Comparison of ENCODE assay signal across 8 mouse cellular contexts in the genomic region with DNA sequence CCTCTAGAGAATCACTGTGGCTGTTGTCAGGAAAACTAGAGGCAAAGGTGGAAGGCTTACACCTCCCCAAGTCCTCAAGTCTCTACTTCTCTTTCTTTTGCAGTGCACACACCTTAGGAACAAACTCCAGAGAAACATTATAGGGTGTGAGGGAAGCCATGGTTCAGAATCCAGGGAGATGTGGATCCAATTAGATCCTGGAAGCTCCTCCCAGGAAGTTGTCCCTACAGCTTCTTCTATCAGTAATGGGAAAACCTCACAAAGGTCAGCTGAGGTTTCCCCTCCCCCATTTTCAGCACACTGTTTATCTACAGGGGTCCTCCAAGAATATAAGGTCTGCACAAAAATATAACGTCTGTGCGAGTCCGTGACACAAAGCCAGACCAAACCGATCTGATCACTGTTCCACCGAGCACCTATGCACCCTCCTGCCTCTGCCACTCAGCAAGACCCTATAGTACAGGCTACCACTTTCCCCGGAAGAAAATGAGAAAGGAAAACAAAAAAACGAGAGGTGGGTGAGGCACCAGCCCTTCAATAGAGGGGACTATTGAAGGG. TPM values are rescaled to one million over a fixed set of nuclear protein-coding genes. Genes with fewer than 3 reads are reported as not detected.
DNase-seq lines count a peak whose midpoint lies in the region; ATAC-seq and TF ChIP-seq lines count a peak whose summit lies in the region.

No protein-coding gene starts in this region.

- peak overlapping the region; percentile 97 for H3K9ac ChIP-seq in heart, embryonic 12.5 days
- H3K9ac ChIP-seq in embryonic facial prominence, embryonic 11.5 days (replicated peaks; ENCODE audit: low read length), result no peak overlapping the region; the same call in 1 of the 2 replicates
- peak overlapping the region; percentile 80; the same call in 1 of the 2 replicates for H3K9ac ChIP-seq in midbrain, postnatal 0 days (replicated peaks; ENCODE audit: low read length, poor library complexity, severe bottlenecking)

- 29% methylated on average over 7 of the region's 7 CpGs for WGBS in heart, embryonic 12.5 days
- WGBS in embryonic facial prominence, embryonic 11.5 days, result 43% methylated on average over 7 of the region's 7 CpGs
- WGBS in midbrain, postnatal 0 days, result 60% methylated on average over 7 of the region's 7 CpGs

- no peaks in the 10 kb centered on the region for H3K27me3 ChIP-seq in heart, embryonic 12.5 days (replicated peaks)
- no peaks in the 10 kb centered on the region for H3K27me3 ChIP-seq in embryonic facial prominence, embryonic 11.5 days (ENCODE audit: control insufficient read depth, insufficient read depth, low read length)
- H3K27me3 ChIP-seq in midbrain, postnatal 0 days (ENCODE audit: insufficient read depth, low read length), result no peaks in the 10 kb centered on the region

- no peak for TF ChIP-seq CTCF in midbrain, postnatal 0 days (IDR thresholded peaks at IDR 0.05)

- H3K27ac ChIP-seq in heart, embryonic 12.5 days (ENCODE audit: poor library complexity, severe bottlenecking), result peak overlapping the region; percentile 95
- no peak overlapping the region for H3K27ac ChIP-seq in embryonic facial prominence, embryonic 11.5 days (replicated peaks; ENCODE audit: low read depth, low read length)
- 0 out of 2 replicates have a peak overlapping the region, but pooled peaks have one; percentile 32 for H3K27ac ChIP-seq in midbrain, postnatal 0 days (ENCODE audit: low read depth, low read length)

- no peak for ATAC-seq in heart, embryonic 12.5 days (ENCODE audit: insufficient number of reproducible peaks, low FRiP score)
- ATAC-seq in embryonic facial prominence, embryonic 11.5 days (replicated peaks; ENCODE audit: insufficient number of reproducible peaks, low FRiP score, low TSS enrichment, low read depth), result 0 out of 2 replicates have a peak, but pooled peaks have one; percentile 3
- ATAC-seq in midbrain, postnatal 0 days (ENCODE audit: low FRiP score), result no peak

- peak overlapping the region; percentile 98 for H3K4me3 ChIP-seq in heart, embryonic 12.5 days
- H3K4me3 ChIP-seq in embryonic facial prominence, embryonic 11.5 days (ENCODE audit: low read depth, low read length), result peak overlapping the region; percentile 79
- peak overlapping the region; percentile 82 for H3K4me3 ChIP-seq in midbrain, postnatal 0 days (ENCODE audit: low read depth, low read length)

- H3K9me3 ChIP-seq in heart, embryonic 12.5 days (replicated peaks), result no peaks in the 10 kb centered on the region
- H3K9me3 ChIP-seq in embryonic facial prominence, embryonic 11.5 days (replicated peaks; ENCODE audit: control insufficient read depth, low read length), result no peaks in the 10 kb centered on the region
- H3K9me3 ChIP-seq in midbrain, postnatal 0 days (ENCODE audit: low read length), result no peaks in the 10 kb centered on the region

- no peak for DNase-seq in heart, postnatal 36 days
- no peak for DNase-seq in embryonic facial prominence, embryonic 11.5 days (ENCODE audit: low spot score)
- DNase-seq in induced T-regulatory cell, adult 2 months (ENCODE audit: low read depth), result peak; percentile 11
- DNase-seq in midbrain, postnatal 0 days (ENCODE audit: low spot score), result no peak
- no peak for DNase-seq in ovary, adult 18-20 months (ENCODE audit: low spot score)
- DNase-seq in adrenal gland, postnatal 14 days, result no peak
- DNase-seq in yolk sac, embryonic 10.5 days (ENCODE audit: low spot score), result no peak

- H3K36me3 ChIP-seq in heart, embryonic 12.5 days, result peaks cover 7% of the 10 kb centered on the region
- no peaks in the 10 kb centered on the region for H3K36me3 ChIP-seq in embryonic facial prominence, embryonic 11.5 days (replicated peaks; ENCODE audit: control insufficient read depth, insufficient read depth, low read depth, low read length)
- no peaks in the 10 kb centered on the region for H3K36me3 ChIP-seq in midbrain, postnatal 0 days (ENCODE audit: insufficient read depth, low read length)

- intact Hi-C loops in heart, postnatal 36 days (cut with DNase I), result no loop called here

- peak overlapping the region; percentile 96 for H3K4me2 ChIP-seq in heart, embryonic 12.5 days
- peak overlapping the region; percentile 96 for H3K4me2 ChIP-seq in embryonic facial prominence, embryonic 11.5 days (ENCODE audit: low read depth, low read length)
- H3K4me2 ChIP-seq in midbrain, postnatal 0 days (ENCODE audit: low read depth, low read length, poor library complexity, severe bottlenecking), result peak overlapping the region; percentile 95

- H3K4me1 ChIP-seq in heart, embryonic 12.5 days (replicated peaks), result peaks cover 58% of the 10 kb centered on the region
- H3K4me1 ChIP-seq in embryonic facial prominence, embryonic 11.5 days (ENCODE audit: control insufficient read depth, insufficient read depth, low read length), result peaks cover 7% of the 10 kb centered on the region
- H3K4me1 ChIP-seq in midbrain, postnatal 0 days (ENCODE audit: insufficient read depth, low read length), result peaks cover 26% of the 10 kb centered on the region

RNA-seq across cellular contexts. Expression of a gene that starts 1.3 kb away (rescaled TPM):
- polyA plus RNA-seq in heart, embryonic 12.5 days (2016; fragmentation: Nextera tagmentation; extraction: Ambion mirVana), result 18.6 and 19.6 TPM in 2 replicates
- total RNA-seq in heart, postnatal 36 days (2021), result 1 to 10 TPM; 4.4 to 7.1 TPM
- polyA plus RNA-seq in embryonic facial prominence, embryonic 11.5 days (2014; fragmentation: Nextera tagmentation; extraction: Ambion mirVana), result 14.2 and 16.8 TPM in 2 replicates
- total RNA-seq in midbrain, postnatal 0 days (2014; rRNA removed), result 23.3 and 25.9 TPM in 2 replicates
- 6.9 and 7.4 TPM in 2 replicates for polyA plus RNA-seq in midbrain, postnatal 0 days (2015; fragmentation: Nextera tagmentation; extraction: Ambion mirVana)
- total RNA-seq in adrenal gland, postnatal 14 days (2021), result 28.7 and 31.7 TPM in 2 replicates

RNA-seq across cellular contexts. Expression of a gene that starts 1.4 kb away (rescaled TPM):
- polyA plus RNA-seq in heart, embryonic 12.5 days (2016; fragmentation: Nextera tagmentation; extraction: Ambion mirVana), result 51.0 and 58.3 TPM in 2 replicates
- total RNA-seq in heart, postnatal 36 days (2021), result 1 to 10 TPM; 5.4 to 9.9 TPM
- 44.4 and 49.9 TPM in 2 replicates for polyA plus RNA-seq in embryonic facial prominence, embryonic 11.5 days (2014; fragmentation: Nextera tagmentation; extraction: Ambion mirVana)
- total RNA-seq in midbrain, postnatal 0 days (2014; rRNA removed), result 24.0 and 58.3 TPM in 2 replicates
- 22.7 and 23.4 TPM in 2 replicates for polyA plus RNA-seq in midbrain, postnatal 0 days (2015; fragmentation: Nextera tagmentation; extraction: Ambion mirVana)
- total RNA-seq in adrenal gland, postnatal 14 days (2021), result 26.6 and 35.7 TPM in 2 replicates
